Mouse (Mus musculus): ENCODE data around the gene Arfip1. TPM values are rescaled to one million over a fixed set of nuclear protein-coding genes. Genes with fewer than 3 reads are reported as not detected.
"Not testable (repeated sequence)": the region's sequence is repeated elsewhere in the genome, so short reads cannot be mapped to it uniquely, and the experiment has no call there.

Gene Arfip1
- polyA plus RNA-seq, 1 experiment = 14.3 TPM

DNA sequence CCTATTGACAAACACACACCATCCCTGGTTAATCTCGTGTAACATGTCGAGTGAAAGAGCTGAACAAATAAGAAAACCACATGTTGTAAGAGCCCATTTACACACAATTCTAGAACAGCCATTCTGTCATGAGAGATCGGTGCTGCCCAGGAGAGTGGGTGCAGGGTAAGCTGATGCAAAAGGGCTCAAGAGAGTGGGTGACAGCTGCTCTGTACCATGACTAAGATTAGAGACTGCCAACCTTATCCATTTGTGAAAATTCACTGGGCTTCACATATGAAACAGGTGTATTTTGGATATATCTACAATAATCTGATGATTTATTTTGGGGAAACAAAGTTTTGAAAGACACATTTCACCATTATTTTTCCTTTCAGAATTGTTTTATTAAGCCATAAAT, 26.6 kb downstream of the Arfip1 start:
- H3K36me3 ChIP-seq (ENCODE audit: control insufficient read depth, insufficient read depth, low read length) = no peaks in the 10 kb centered on the region
- H3K4me3 ChIP-seq (ENCODE audit: insufficient read depth, low read depth, low read length) = no peak overlapping the region
- no peak for DNase-seq
- no peaks in the 10 kb centered on the region for H3K27me3 ChIP-seq (replicated peaks; ENCODE audit: control insufficient read depth, insufficient read depth, low read length)
- 80% methylated on average over 3 of the region's 3 CpGs for WGBS
- H3K4me1 ChIP-seq (ENCODE audit: control insufficient read depth, insufficient read depth, low read length) = 0 out of 2 replicates have a peak, but pooled peaks cover 2% of the 10 kb centered on the region
- no peak overlapping the region for H3K27ac ChIP-seq (ENCODE audit: insufficient read depth, low read depth, low read length)
- no peak for TF ChIP-seq CTCF (conservative IDR thresholded peaks at IDR 0.05; ENCODE audit: insufficient read depth, insufficient read length, low read depth, low read length)
- no peak for TF ChIP-seq POLR2A (IDR thresholded peaks at IDR 0.05; ENCODE audit: low read depth, low read length)

DNA sequence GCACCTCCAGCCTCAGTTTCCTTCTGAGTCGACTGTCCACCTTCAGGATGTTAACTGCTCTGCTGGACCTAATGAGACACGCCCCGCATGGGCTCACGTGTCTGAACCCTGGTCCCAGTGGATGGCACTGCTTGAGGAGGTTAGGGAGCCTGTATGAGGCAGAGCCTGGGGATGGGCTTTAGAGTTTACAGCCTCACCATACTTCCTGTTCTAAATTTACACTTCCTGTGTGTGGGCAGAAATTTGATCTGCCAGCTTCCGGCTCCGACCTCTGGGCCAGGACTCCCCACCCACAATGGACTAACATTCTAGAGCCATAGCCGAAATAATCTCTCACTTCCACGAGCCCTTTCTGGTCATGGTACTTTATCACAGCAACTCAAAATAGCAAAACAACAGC, 35.2 kb downstream of the Arfip1 start:
- Histone ChIP-seq H3K27me3 (replicated peaks; ENCODE audit: control insufficient read depth, insufficient read depth, low read length) (no peaks in the 10 kb centered on the region), H3K36me3 (ENCODE audit: control insufficient read depth, insufficient read depth, low read length) (no peaks in the 10 kb centered on the region), H3K4me1 (ENCODE audit: control insufficient read depth, insufficient read depth, low read length) (peaks cover 13% of the 10 kb centered on the region; the same call in 1 of the 2 replicates), H3K27ac (ENCODE audit: insufficient read depth, low read depth, low read length) (no peak overlapping the region), H3K4me3 (ENCODE audit: insufficient read depth, low read depth, low read length) (no peak overlapping the region)
- 65% methylated on average over 8 of the region's 8 CpGs for WGBS
- TF ChIP-seq POLR2A (IDR thresholded peaks at IDR 0.05; ENCODE audit: low read depth, low read length) (no peak), CTCF (conservative IDR thresholded peaks at IDR 0.05; ENCODE audit: insufficient read depth, insufficient read length, low read depth, low read length) (no peak)
- DNase-seq = peak; percentile 17

DNA sequence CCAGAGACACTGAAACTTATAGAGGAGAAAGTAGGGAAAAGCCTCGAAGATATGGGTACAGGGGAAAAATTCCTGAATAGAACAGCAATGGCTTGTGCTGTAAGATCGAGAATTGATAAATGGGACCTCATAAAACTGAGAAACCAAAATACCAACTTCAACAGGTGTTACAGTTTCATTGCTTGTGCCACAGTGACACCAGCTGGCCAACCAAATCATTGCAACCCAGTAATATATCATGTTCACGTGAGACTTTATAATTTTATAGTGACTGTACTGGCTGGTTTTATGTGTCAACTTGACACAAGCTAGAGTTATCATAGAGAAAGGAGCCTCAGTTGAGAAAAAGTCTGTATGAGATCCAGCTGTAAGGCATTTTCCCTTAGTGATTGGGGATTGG, 40.0 kb downstream of the Arfip1 start:
- H3K4me1 ChIP-seq (ENCODE audit: control insufficient read depth, insufficient read depth, low read length); H3K27me3 ChIP-seq (replicated peaks; ENCODE audit: control insufficient read depth, insufficient read depth, low read length); H3K4me3 ChIP-seq (ENCODE audit: insufficient read depth, low read depth, low read length); H3K36me3 ChIP-seq (ENCODE audit: control insufficient read depth, insufficient read depth, low read length); H3K27ac ChIP-seq (ENCODE audit: insufficient read depth, low read depth, low read length): not testable (repeated sequence)
- 3% methylated on average over 3 of the region's 3 CpGs for WGBS
- peak; percentile 57 for DNase-seq
- TF ChIP-seq CTCF (conservative IDR thresholded peaks at IDR 0.05; ENCODE audit: insufficient read depth, insufficient read length, low read depth, low read length) = 0 out of 2 replicates have a peak, but pooled peaks have one; percentile 17

DNA sequence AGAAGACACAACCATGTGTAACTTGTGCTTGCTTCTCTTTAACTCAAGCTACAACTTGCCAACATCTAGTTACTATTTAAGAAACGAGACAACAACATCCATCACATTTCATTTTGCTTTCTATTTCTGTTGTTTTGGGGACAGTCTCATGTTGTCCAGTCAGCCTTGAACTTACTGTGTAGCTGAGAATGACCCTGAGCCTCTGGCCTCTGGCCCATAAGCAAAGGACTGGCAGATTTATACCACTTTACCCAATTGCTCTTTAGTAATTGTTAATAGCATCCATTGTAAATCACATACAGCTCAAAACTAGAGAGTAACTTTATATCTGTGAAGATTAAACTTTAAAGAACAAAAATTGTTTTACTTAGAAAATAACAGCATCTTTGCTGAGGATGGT, 40.5 kb downstream of the Arfip1 start:
- no peak for DNase-seq
- 47% methylated on average over 1 of the region's 1 CpGs for WGBS
- TF ChIP-seq POLR2A (IDR thresholded peaks at IDR 0.05; ENCODE audit: low read depth, low read length) (no peak), CTCF (conservative IDR thresholded peaks at IDR 0.05; ENCODE audit: insufficient read depth, insufficient read length, low read depth, low read length) (no peak)
- Histone ChIP-seq H3K36me3 (ENCODE audit: control insufficient read depth, insufficient read depth, low read length) (no peaks in the 10 kb centered on the region), H3K27me3 (replicated peaks; ENCODE audit: control insufficient read depth, insufficient read depth, low read length) (no peaks in the 10 kb centered on the region), H3K27ac (ENCODE audit: insufficient read depth, low read depth, low read length) (no peak overlapping the region), H3K4me3 (ENCODE audit: insufficient read depth, low read depth, low read length) (no peak overlapping the region), H3K4me1 (ENCODE audit: control insufficient read depth, insufficient read depth, low read length) (peaks cover 4% of the 10 kb centered on the region; the same call in 1 of the 2 replicates)

DNA sequence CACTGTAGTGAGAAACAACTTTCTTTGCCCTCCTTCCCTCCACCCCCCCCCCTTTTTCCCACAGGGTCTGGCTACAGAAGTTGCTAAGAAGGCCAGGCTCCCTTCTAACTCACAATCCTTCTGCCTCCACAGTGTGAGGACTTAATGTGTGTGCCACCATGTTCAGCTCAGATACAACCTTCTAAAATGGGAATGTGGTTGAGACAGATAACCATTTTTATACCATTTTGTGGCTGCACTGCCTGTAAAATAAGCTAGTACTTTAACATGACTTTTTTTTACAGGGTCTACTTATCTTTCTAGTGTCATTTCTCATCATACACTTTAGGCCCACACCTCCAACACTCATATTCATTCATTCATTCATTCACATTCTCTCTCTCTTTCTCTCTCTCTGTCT, 41.8 kb downstream of the Arfip1 start:
- DNase-seq = no peak
- no peaks in the 10 kb centered on the region for H3K36me3 ChIP-seq (ENCODE audit: control insufficient read depth, insufficient read depth, low read length)
- H3K27me3 ChIP-seq (replicated peaks; ENCODE audit: control insufficient read depth, insufficient read depth, low read length) = no peaks in the 10 kb centered on the region
- TF ChIP-seq CTCF (conservative IDR thresholded peaks at IDR 0.05; ENCODE audit: insufficient read depth, insufficient read length, low read depth, low read length) (no peak), POLR2A (IDR thresholded peaks at IDR 0.05; ENCODE audit: low read depth, low read length) (no peak)
- no peak overlapping the region for H3K4me3 ChIP-seq (ENCODE audit: insufficient read depth, low read depth, low read length)
- H3K27ac ChIP-seq (ENCODE audit: insufficient read depth, low read depth, low read length) = no peak overlapping the region
- H3K4me1 ChIP-seq (ENCODE audit: control insufficient read depth, insufficient read depth, low read length) = peaks cover 4% of the 10 kb centered on the region; the same call in 1 of the 2 replicates

DNA sequence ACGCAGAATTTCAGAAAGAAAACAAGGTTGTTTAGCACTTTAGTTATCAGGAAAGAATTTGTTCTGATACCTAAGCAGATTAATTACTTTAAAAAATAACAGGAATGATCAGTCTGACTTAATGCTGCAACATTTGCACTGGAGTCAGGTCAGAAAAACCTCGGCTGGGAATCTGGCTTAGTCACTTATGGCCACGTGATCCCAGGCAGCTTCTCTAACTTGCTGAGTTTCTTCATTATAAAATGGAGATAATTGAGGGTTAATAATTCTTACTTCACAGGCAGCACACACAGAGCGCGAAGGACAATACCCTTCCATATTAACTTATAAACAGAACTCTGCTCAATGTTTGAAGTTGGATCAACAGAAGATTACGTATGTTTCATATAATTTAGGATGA, 45.4 kb downstream of the Arfip1 start:
- no peak overlapping the region for H3K27ac ChIP-seq (ENCODE audit: insufficient read depth, low read depth, low read length)
- peaks cover 2% of the 10 kb centered on the region; the same call in 1 of the 2 replicates for H3K4me1 ChIP-seq (ENCODE audit: control insufficient read depth, insufficient read depth, low read length)
- no peak overlapping the region for H3K4me3 ChIP-seq (ENCODE audit: insufficient read depth, low read depth, low read length)
- H3K27me3 ChIP-seq (replicated peaks; ENCODE audit: control insufficient read depth, insufficient read depth, low read length) = no peaks in the 10 kb centered on the region
- peak; percentile 54 for DNase-seq
- 50% methylated on average over 6 of the region's 6 CpGs for WGBS
- no peak for TF ChIP-seq POLR2A (IDR thresholded peaks at IDR 0.05; ENCODE audit: low read depth, low read length)
- TF ChIP-seq CTCF (conservative IDR thresholded peaks at IDR 0.05; ENCODE audit: insufficient read depth, insufficient read length, low read depth, low read length) = no peak
- H3K36me3 ChIP-seq (ENCODE audit: control insufficient read depth, insufficient read depth, low read length) = no peaks in the 10 kb centered on the region

DNA sequence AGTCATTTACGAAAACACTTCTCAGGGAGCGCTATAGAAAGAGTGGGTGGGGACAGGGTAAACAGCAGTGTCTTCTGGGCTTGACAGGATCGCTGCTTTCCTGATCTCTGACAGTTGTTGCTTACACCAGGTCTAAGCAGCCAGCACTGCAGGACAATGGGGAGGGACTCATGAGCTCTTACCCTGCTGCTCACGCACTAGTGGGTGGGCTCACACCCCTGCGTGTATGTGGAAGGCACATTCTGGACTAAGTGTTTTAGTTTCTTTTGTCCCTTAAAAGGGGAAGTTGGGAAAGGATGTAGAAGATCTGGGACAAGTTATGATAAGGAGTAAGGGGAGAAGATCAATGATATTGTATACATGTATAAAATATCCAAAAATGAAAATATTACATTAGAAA, 49.2 kb downstream of the Arfip1 start:
- H3K27ac ChIP-seq (ENCODE audit: insufficient read depth, low read depth, low read length) = no peak overlapping the region
- H3K4me3 ChIP-seq (ENCODE audit: insufficient read depth, low read depth, low read length) = no peak overlapping the region
- H3K27me3 ChIP-seq (replicated peaks; ENCODE audit: control insufficient read depth, insufficient read depth, low read length) = no peaks in the 10 kb centered on the region
- DNase-seq = no peak
- WGBS = 81% methylated on average over 5 of the region's 5 CpGs
- no peaks in the 10 kb centered on the region for H3K36me3 ChIP-seq (ENCODE audit: control insufficient read depth, insufficient read depth, low read length)
- H3K4me1 ChIP-seq (ENCODE audit: control insufficient read depth, insufficient read depth, low read length) = no peaks in the 10 kb centered on the region
- TF ChIP-seq CTCF (conservative IDR thresholded peaks at IDR 0.05; ENCODE audit: insufficient read depth, insufficient read length, low read depth, low read length) (no peak), POLR2A (IDR thresholded peaks at IDR 0.05; ENCODE audit: low read depth, low read length) (no peak)

DNA sequence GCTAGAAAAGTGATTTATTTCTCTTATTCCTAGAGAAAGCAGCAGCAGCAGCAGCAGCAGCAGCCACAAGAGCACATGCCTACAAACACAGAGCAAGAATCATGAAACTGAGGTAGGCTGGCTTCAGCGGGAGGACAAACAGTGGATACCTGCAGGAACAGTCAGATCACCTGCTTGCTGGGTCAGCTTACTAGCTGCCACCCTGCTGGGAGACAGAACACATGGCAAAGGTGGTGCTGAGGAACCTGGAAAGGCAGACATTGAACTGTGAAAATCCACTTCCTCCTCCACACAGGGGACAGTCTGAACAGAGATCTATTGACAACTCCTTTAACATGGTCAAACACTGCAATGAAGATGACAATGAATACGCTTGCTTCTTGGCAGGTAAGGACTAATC, 53.4 kb downstream of the Arfip1 start:
- no peak overlapping the region for H3K27ac ChIP-seq (ENCODE audit: insufficient read depth, low read depth, low read length)
- H3K27me3 ChIP-seq (replicated peaks; ENCODE audit: control insufficient read depth, insufficient read depth, low read length) = no peaks in the 10 kb centered on the region
- TF ChIP-seq CTCF (conservative IDR thresholded peaks at IDR 0.05; ENCODE audit: insufficient read depth, insufficient read length, low read depth, low read length) = no peak
- TF ChIP-seq POLR2A (IDR thresholded peaks at IDR 0.05; ENCODE audit: low read depth, low read length) = no peak
- DNase-seq = no peak
- WGBS = 79% methylated on average over 2 of the region's 2 CpGs
- H3K36me3 ChIP-seq (ENCODE audit: control insufficient read depth, insufficient read depth, low read length) = peaks cover 5% of the 10 kb centered on the region; the same call in 1 of the 2 replicates
- H3K4me3 ChIP-seq (ENCODE audit: insufficient read depth, low read depth, low read length) = no peak overlapping the region
- H3K4me1 ChIP-seq (ENCODE audit: control insufficient read depth, insufficient read depth, low read length) = no peaks in the 10 kb centered on the region
